Mouse (Mus musculus): ENCODE data around the gene Fam69a.
"Not testable (repeated sequence)": the region's sequence is repeated elsewhere in the genome, so short reads cannot be mapped to it uniquely, and the experiment has no call there.

The Fam69a gene

DNA sequence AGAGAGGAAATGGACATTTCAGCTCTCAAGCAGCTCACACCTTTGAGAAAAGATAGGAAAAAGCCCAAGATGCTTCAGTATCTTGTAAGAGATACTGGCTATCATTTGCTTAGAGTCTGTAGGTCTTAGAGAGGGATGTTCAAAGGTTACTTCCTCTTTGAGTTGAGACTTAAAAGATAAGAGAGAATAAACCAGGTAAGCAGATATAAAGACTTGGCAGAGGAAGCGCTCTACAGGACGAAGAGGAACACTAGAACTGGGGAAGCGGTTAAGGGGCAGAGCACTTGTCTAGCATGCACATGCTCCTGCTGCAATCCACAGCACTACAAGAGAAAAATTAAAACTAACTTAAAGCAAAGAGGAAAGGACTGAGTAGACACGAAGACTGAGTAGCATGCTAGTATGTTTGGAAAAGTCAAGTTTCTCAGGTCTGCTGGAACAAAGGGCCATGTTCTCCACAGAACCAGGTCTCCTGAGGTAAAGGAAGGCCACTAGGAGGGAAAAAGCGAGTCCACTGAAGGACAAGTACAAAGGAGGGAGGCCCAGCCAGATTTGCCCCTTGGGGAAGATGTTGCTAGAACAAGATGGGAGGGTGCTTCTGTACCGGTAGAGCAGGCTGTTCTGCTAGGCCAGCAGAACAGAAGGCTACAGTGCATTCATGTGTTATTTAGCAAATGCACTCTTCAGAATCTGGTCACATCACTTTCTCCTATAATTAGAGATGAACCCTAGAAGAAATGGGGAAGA lies 8.4 kb downstream of the Fam69a start:
- DNase-seq: no peak

DNA sequence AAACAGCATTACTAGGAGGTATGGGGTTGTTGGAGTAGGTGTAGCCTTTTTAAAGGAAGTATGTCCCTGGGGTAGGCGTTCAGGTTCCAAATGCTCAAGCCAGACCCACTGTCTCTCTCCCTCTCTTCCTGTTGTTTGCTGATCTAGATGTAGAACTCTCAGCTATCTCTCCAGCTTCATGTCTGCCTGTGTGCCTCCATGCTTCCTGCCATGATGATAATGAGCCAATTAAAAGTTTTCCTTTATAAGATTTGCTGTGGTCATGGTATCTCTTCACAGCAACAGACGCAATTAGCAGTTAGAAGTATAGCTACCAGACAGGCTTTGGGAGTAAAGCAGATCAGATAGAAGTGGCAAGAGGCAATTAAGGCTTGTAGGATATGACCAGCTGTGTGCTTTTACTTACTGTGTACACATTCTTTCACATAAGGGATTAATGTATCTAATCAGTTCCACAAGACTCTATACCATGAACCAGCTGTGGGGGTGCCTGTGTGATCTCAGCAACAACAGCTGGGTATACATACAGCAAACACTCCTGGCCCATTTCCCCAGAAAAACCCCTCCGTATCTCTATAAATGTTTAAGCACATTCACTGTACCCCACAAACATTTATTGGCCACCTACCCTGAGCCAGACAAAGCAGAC lies 9.1 kb downstream of the Fam69a start:
- no peak for DNase-seq

DNA sequence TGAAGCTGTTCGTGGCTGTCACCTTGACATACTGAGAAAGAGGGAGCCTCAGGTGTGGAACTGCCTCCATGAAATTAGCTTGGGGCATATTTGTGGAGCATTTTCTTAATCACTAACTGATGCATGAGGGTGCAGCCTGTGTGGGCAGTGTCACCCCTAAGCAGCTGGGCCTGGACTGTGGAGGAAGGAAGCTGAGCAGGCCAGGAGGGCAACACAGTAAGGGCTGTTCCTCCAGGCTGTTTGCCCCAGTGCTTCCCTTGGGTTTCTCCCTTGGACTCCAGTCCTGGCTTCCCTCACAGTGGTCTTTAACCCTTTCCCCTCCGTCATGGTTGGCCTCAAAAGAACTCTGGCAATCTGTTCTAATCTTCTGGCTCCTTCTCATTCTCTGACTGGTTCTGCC lies 13.6 kb downstream of the Fam69a start:
- DNase-seq: no peak

DNA sequence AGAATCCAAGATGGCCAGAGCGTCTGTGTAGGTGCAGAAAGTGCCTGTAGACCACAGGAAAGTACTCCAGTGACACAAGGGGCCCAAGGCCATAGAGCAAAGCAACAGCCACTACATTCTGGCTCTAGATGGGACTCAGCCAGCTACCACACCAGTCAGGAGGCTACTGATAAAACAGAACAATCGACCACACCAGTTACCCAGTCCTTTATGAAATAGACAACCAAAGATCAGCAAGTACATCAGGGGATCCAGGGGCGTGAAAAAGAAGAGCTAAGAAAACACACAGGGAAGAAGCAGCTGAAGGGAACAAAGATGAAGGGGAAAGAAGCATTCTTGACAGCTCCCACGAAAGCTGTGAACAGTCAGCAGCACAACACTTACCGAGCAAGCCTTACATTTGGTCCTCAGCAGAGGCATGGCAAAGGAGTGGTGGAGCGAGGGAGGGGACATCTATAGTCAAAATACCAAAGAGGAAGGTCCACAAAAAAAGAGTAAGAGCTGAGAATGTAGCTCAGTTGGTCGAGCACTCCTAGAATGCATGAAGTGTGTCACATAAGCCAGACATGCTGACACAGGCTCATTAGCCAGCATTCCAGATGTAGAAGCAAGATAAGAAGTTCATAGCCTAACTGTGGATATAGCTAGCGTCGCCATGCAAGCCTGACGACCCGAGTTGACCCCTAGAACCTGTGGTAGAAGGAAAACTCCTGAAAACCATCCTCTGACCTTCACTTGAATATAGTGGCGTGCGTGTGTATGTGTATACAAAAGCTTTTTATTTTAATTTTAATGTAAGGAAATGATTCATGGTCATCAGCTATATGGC lies 14.2 kb downstream of the Fam69a start:
- DNase-seq: no peak

DNA sequence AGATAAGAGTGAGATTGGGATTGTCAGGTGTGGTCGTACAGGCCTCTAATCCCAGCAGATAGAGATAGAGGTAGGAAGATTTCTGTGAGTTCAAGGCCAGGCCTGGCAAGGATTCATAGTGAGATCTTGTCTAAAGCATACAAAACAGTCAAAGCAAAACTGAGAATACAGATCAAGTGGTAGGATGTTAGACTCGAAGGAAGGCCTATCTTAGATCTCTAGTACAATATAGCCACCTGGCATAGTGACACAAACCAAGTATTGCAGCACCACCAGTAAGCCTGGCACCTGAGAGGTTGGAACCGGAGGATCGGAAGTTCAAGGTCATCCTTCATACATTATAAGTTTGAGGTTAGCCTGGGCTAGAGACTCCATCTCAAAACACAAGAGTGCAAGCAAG lies 15.8 kb downstream of the Fam69a start:
- no peak for DNase-seq

DNA sequence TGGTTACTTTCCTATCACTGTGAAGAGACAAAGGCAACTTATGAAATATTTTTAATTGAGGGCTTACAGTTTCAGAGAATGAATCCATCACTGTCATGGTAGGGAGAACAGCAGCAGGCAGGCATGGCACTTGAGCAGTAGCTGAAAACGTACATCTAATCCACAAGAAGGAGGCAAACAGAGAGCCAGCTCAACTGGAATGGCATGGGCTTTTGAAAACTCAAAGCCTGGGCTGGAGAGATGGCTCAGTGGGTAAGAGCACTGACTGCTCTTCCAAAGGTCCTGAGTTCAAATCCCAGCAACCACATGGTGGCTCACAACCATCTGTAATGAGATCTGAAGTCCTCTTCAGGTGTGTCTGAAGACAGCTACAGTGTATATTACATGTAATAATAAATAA lies 17.1 kb downstream of the Fam69a start:
- DNase-seq: not testable (repeated sequence)

DNA sequence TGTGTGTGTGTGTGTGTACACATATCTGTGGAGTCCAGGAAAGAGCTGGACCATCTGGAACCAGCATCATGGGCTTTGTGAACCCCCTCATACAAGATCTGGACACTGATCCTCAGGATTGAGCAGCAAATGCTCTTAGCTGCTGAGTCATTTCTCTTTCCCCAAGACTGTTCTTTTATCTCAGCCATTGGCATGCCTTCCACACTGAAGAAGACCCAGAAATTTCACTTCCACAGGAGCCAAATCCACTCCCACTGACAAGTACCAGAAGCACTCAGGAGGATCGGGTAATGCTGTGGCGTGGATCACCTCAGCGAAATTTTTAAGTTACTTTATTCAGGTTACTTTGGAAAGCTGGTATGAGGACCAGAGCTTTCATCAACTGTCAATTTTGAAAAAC lies 18.8 kb downstream of the Fam69a start:
- no peak for DNase-seq

DNA sequence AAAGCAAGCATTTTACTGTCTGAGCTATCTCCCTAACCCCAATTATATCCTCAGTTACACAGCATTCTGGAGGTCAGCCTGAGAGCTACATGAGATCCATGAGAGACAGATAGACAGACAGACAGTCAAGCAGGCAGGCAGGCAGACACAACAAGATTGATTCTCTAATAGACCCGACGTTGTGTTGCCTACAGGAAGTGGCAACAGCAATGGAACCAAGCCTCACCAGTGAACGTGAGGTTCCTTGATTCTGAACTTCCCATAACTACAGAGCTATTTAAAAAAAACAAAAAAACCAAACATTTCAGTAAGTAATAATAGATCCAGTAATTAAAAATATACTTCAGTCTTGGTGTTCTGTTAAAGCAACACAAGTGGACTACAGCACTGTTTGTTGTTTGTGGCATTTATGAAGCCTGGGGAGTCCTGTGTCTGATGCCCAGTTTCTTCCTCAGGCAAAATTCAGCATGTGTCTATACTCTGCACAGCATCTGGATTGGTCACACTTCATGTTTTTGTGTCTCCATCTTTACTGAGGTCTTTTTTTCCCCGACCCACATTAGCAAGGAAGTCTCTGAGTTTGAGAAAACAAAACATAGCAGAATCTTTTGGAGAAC lies 19.9 kb downstream of the Fam69a start:
- no peak for DNase-seq

DNA sequence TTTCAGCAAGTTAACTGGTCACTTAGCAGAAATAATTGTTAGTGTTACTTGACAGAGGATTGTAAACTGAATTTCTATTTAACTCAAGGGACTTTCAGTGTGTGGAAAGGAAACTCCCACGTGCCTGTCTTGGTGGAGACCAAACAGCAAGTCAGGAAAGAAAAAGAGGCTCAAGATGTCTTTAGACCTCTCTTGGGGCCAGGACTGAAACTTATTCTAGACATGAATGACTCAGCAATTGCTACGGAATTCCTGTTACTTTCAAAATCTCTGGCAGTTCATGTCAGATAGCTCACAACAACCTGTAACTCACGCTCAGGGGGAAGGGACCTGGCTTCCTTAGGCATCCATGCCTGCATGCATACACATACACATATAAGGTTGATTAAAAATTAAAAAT lies 20.7 kb downstream of the Fam69a start:
- DNase-seq: no peak

DNA sequence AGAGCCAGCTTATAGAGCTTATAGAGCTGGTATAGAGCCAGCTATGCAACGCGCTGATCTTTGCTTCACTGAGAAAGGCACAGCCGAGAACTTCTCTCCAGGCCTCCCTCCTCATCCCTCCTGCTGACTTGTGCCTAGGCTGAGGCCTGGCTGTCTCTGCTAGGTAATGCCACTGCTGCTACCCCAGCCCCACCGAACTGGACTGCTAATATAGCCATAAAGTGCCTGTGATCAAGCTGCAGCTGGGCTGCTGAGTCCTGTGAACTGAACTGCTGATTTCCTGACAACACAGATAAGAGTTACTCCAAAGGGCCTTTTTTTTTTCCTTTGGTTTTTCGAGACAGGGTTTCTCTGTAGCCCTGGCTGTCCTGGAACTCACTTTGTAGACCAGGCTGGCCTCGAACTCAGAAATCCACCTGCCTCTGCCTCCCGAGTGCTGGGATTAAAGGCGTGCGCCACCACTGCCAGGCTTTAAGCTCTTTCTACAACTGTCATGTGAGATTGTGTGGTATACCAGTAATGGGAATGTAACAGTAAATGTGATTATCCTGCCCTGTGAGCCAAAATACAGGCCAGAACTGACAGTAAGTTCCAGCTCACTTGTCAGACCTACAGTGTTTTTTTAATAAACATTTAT lies 21.4 kb downstream of the Fam69a start:
- no peak for DNase-seq

DNA sequence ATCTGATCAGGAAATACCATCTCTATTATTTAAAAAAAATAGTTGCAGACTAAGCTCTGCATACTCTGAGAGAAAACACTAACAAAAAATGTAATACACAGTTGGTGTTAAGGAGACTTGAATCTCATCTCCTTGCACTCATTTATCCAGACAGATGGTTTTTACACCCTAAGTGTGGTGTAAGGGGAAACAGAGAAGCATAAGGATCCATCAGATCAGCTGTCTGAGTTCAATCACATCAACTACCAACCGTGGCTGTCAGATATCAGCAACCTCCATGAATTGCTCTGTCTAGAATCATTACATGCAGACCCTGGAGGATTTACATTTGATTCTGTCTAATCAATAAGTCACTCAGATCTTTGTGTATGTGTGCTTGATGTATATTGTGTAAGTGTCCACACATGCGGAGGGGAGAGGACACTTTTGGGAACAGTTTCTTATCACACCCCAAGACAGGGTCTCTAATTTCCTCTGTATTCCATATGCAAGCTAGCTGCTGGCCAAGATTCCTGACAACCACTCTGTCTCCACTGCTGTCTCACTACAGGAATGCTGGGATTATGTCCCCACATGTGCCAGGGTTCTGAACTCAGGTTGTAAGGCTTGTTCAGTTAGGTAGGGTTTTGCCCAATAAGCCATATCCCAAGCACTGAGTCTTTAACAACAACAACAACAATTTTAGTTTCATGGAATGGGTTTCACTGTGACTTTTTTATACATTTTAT lies 22.7 kb downstream of the Fam69a start:
- no peak for DNase-seq

DNA sequence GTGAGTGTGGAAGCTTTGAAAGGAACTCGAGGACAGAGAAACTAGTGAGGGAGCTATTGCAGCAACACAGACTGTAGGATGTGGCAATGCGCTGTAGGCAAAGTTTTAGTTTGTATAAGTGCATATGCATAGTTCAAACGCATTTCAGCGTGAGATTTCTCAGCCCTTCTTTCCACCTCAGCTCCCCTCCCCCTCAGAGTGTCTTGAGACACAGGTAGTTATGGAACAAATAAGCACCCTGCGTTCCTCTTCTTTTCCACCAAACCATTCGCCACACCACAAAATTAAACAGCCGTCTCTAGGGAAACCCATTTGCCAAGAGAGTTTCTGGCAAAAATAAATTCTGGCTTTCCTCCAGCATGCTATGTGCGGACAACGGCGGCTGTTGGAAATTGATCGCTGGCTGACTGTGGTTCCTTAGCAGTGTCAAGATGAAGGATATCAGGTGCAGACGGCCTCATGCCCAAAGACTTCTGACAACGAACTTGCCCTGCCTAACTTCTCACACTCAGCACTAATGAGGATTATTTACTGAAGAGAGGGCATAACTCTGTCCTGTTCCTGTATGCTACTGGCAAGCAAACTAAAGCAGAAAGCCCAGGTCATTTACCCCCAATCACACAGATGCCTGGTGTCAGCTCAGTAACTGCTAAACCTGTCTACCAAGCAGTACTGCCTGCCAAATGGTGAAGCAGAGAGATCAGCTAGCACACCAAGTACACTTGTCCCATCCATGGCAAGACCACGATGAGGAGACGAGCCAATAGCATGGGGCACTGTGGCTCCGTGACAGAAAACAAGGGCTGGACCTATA lies 25.2 kb downstream of the Fam69a start:
- DNase-seq: peak; percentile 34

DNA sequence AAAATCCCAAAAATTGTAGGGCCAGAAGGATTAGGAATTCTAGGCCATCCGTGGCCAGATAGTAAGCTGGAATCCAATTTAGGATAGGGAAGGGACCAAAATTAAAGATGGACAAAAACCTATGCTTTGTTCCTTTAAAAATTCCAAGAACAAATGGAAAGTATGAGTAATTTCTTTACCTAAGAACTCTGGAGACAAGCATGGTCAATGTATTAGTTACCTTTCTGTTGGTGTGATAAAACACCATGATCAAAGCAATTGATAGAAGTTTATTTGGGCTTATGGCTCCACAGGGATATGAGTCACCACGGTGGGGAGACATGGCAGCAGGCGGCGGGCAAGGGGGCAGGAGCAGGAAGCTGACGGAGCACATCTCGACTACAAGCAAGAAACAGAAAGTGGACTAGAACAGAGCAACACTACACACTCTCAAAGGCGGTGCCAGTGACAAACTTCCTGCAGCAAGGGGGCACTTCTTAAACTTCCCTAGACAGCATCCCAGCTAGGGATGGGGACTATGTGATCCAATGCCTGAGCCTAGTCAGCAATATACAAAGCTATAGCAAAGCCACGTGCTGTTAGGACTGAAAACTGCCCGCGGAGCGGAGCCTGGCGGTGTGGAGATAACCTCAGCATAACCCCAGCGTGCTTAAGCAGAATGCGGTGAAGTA lies 26.2 kb downstream of the Fam69a start:
- no peak for DNase-seq

DNA sequence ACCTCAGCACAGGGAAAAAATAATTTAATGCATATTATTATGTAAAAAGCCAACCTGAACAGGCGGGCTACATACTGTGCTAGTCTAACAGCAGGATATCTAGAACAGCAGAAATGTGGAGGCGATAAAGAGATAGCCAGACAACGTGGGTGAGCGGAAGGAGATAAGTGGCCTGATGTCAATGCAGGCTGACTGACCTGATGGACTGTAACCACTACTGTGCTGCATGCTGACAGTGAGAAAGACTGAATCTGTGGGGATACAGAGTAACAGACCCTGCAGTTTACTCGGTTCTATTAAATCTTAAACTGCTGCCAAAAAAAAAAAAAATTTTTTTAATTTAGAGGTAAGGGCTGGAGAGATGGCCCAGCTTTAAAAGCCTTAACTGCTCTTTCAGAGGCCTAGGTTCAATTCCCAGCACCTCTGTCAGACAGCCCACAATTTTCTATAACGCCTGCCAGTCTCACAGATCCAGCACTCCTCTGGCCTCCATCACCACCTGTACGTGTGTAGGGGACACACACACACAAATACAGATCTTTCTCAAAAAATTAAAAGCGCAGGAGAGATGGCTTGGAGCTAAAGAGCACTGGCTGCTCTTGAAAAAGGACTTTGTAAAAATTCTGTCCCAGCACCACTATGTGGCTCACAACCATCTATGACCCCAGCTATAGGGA lies 27.1 kb downstream of the Fam69a start:
- DNase-seq: no peak

DNA sequence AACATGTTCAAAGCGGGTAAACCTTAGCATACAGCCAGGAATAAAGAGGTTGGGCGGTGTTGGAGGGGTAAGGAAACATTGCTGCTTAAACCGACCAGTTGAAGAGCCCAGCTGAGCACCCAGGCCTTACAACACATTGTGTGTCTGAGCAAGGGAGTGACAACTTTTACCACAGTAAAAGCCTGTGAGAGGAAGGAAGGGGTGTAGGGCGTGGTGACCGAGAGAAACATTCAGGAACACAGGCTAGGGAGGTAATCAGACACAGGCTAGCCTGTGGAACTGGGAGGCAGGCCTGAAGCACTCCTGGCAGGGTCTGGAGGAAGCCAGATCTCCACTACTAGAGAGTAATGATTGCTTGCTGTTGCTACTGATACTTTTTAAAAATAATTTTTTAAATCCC lies 36.2 kb downstream of the Fam69a start:
- DNase-seq: no peak

DNA sequence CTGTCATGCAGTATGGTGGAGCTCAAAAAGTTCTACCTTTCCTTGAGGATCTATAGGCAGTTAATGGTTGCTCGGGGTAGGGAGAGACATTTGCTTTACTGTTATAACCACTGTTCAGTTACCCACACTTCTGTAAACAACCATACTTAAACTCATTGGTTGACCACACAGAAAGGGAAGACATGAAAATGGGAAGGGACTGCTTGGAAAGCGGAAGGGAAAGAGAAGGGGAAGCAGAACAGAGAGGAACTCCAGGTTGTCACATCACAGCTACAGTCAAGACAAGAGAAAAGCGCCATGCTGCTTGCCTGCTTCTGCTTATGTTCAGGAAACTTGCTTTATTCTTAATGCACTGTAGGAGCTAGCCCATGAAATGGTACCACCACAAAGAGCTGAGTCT lies 37.3 kb downstream of the Fam69a start:
- DNase-seq: no peak

DNA sequence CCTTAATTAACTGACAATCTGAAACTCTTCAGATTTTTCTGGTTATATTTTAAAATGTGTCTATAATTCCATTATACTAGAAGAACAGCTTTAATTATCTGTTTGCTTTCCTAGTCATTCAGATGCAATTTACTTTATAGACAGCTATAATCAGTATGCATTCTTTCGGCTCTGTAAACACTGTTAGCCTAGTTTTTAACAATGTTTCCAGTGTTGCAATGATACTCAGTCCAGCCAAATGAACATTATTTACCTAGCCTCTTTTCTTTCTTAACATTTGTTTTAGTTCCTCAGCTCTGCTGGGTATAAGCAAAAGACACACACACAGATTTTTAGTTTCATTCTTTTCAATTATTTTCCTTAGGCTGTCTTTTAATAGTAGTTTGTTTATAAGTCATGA lies 38.0 kb downstream of the Fam69a start:
- DNase-seq: no peak

DNA sequence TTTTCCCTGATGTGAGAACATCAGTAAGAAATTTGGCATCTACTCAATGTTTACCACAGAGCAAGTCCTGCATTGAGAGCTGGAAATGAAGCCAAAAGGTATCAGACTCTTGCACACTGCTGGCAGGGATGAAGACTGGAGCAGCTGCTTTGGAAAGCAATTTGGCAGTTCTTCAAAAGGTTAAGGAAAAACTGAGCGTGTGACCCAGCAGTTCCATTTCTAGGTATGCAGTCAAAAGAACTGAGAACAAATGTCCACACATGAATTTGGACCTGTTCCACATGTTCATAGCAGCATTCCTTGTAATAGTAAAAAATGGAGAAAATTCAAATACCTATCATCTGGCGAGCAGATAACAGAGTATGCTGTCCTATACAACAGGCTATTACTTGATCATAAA lies 39.3 kb downstream of the Fam69a start:
- no peak for DNase-seq

DNA sequence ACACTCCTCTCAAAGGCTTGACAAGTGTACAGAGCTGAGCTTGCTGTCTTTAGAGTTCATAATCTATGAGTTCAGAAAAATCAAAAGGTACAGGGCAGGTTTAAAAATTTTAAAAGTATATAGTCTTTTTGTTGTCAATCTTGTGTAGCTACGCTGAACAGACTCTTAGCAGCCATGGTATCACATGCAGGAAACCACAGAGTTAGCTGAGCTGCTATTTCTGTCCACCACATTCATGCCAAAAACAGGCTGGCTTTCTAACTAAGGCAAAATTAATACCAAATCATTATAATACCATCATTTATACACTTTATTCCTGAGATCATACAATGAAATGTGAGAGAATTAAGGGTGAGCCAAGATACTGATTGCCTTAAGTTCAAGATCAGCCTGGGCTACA lies 40.4 kb downstream of the Fam69a start:
- DNase-seq: no peak

DNA sequence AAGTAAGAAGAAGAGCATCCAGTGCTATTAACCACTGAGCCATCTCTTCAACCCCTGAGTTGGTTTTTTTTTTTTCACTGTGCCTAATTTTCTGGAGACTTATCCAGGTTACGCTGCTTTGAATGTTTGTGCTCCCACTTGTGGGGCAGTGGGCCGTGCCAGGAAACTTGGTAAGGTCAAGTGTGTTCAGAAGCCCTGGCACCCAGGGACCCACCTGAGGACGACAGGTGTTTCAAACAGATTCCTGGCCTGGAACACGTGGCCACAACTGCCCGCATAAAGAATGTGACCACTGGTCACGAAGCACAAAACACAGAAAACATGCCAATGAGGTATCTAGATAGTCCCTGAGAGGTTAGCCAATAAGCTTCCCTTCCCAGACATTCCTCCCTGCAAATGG lies 43.4 kb downstream of the Fam69a start:
- DNase-seq: no peak
